Mouse (Mus musculus) spleen, postnatal 10 days (tissue): ENCODE results near the gene Scd2.
"Not testable (repeated sequence)": the region's sequence is repeated elsewhere in the genome, so short reads cannot be mapped to it uniquely, and the experiment has no call there.

Source experiments
- DNase-seq, 2 experiments: peaks; one replicate each; pipeline ENCODE4 v3.0.0; 2021 to 2022; ENCODE audit warnings: low spot score in 2 of 2

The Scd2 gene

DNA sequence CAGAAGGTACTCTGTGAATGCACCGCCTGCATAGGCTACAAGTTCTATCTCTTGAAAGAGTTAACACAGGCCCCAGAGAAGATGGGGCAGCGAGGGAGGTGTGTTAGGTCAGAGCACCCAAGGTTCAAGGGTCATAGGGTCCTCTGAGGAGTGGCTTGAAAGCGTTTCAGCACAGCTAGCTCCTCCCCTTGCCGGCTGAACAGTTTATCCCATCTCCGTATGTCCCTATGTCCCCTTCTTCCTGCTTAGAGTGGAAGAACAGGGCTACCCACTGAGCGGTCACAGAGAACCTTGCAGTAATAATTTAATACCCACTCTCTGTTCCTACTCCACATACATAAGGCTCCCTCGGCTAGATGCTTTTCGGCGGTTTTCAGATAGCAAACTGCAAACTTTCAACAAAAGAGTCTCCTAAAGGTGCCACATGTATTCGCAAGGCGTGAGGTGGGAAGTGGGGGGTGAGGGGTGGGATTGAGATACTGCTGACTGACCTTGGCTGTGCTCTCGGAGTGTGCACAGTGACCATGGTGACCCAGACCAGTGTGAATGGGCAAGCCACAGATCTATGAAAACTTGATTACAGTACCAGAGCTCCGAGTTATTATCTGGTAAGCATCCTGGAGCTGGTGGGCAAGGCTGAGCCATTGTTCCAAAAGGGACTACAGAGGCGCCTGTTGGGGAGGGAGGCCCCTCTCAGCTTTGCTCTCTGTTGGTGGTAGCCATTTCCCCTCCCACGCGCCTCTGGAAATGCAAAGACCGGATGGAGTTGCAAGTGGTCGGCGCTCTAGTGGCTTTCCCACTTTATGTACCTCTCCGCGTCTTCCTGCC, at the start of gene Scd2:
TSS of gene Scd2 (plus strand) at position 734 of the 828 bp plus-strand sequence.
- no peak for DNase-seq

DNA sequence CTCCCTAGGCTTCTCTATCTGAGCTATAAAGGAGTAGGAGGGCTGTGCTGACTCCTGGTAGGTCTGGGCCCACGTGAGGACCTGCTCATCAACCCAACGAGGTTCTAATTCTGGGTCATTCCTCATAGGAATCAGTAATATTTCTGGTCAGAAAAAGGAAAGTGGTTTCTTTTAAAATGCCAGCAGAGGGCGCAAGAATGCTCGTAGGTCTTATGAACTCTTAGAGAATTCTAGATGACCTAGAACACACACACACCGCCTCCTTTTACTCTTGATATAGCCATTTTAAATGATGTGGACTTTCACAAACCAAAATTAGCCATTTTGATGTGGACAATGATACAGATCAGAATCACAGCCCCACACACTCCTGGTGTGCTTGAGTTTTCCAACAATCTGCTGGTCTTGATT, 47.7 kb upstream of the Scd2 start:
- peak in 1 of 2 experiments; percentile 55 for DNase-seq

DNA sequence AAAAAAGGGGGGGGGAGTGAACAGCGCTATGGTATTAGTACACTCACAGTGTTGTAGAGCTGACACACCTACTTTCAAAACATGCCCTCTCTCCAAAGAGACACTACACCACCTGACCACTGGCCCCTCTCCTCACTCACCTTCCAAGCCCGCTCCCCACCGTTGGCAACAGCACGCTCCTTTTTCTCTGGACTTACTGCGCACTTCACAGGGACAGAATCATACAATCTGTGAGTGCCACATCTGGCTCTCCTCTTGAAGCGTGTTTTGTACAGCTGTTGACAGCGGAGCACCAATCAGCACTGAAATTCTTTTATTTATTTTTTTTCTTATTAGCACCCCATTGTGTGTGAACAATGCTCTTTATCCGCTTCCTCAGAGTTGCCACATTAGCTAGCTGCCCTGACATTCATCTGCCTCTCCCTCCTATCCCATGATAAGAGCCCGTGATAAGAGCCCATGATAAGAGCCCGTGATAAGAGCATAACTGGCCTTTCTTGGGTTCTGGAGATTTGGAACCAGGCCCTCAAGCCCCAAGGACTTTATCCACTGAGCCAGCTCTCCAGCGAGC, 47.0 kb upstream of the Scd2 start:
- no peak for DNase-seq

- peak; percentile 24 to 33 for DNase-seq
Observed at GRCm38 (mm10) chr19:44247281-44248080, 46.0 kb upstream of the Scd2 start.

GRCm38 (mm10) chr19:44248081-44248853, 45.2 kb upstream of the Scd2 start:
- peak; percentile 72 to 96 for DNase-seq

GRCm38 (mm10) chr19:44248854-44249351, 44.6 kb upstream of the Scd2 start:
- DNase-seq: peak in 1 of 2 experiments; percentile 13

DNA sequence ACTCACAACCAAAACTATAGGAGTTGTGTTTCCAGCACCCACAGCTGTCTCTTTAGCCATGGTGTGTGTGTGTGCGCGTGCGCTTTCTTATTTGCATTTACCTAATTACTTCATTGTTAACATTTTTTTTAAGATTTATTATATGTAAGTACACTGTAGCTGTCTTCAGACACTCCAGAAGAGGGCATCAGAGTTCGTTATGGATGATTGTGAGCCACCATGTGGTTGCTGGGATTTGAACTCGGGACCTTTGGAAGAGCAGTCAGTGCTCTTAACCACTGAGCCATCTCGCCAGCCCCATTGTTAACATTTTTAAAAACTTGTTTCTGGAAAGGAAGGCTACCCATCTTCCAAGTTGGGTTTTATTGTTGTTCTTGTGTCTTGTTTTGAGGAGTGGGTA, 42.3 kb upstream of the Scd2 start:
- not testable (repeated sequence) for DNase-seq

- peak in 1 of 2 experiments; percentile 14 for DNase-seq
Observed at GRCm38 (mm10) chr19:44251936-44252558, 41.4 kb upstream of the Scd2 start.

DNA sequence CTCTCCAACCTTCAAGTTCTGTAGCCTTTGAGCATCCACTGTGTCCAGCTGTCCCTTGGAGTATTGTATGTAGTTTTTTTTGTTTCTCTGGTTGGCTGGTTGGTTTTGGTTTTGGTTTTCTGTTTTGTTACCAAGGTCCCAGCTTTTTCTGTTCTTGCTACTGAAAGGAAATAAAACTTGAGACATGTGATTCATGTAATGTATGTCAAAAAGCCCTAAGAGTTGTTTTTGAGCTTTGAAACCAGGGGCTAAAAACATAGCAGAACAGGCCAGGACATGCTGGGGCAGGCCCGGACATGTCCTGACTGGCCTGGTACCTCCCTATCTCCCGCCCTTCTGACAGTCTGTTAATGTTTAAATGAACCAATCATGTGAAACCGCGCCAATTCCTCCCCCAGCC, 39.4 kb upstream of the Scd2 start:
- DNase-seq: not testable (repeated sequence)

DNA sequence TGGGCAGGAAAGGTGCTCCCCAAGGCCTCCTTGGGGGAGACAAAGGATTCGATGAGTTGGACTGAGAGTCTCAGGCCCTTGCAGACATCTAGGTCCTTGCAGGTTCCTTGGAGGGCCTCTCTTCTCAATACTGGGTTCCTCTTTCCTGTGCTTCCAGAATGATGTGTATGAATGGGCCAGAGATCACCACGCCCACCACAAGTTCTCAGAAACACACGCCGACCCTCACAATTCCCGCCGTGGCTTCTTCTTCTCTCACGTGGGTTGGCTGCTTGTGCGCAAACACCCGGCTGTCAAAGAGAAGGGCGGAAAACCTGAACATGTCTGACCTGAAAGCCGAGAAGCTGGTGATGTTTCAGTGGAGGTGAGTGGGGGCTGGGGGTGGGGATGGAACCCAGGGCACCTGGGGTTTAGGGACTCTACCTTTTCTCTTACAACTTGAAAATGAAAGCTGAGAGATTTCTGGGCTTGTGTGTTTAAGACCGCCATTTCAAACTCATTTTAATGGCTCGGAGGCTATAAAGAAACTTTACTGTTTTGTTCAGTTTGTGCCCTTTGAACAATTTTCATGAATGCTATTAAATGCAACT, 36.0 kb upstream of the Scd2 start:
- DNase-seq: no peak

- DNase-seq: no peak
Observed at GRCm38 (mm10) chr19:44259484-44259883, 34.0 kb upstream of the Scd2 start.

DNA sequence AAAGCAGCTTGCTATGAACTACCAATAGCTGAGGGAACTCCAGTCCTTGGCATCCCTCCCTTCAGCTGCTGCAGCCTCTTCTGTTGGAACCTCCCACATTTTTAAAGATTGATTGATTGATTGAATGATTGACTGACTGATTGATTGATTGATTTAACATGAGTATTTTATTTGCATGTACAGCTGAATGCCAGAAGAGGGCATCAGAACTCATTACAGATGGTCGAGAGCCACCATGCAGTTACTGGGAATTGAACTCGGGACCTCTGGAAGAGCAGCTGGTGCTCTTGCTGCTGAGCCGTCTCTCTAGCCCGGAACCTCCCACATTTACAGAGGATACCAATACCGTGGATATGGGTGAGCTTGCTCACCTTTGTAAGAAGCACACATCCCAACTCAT, 33.0 kb upstream of the Scd2 start:
- DNase-seq: no peak

- no peak for DNase-seq
Observed at GRCm38 (mm10) chr19:44261774-44262173, 31.7 kb upstream of the Scd2 start.

DNA sequence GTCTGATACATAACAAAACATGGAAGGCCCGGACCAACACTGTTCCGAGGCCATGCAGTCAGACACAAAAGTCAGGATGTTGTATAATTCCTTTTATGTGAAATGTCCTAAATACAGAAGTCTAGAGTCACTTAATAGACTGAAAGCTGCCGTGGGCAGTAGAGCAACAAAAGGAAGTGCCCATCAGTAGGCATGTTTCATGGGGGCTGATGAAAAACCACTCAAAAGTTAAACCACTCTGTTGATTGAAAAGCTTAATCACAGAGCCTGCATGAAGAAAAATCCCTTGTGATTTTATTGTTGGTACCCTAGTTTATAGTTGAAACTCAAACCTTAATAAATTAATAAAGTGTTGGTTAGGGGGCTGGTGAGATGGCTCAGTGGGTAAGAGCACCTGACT, 29.9 kb upstream of the Scd2 start:
- DNase-seq: no peak

DNA sequence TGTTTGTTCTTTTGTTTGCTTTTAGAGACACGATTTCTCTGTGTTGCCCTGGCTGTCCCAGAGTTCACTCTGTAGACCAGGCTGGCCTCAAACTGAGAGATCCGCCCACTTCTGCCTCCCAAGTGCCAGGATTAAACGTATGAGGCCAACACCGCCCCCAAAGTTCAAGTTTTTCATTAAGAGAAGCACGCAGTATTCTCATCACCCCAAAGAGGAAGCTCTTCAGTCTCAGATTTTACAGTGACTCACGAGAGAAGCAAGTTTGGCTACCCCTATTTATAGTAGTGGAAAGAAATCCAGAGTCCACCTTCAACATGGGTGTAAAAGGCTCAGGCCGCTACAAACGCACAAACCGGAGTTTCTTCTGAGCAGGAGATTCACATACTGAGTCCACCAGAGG, 29.2 kb upstream of the Scd2 start:
- no peak for DNase-seq

- DNase-seq: no peak
Observed at GRCm38 (mm10) chr19:44265300-44265699, 28.2 kb upstream of the Scd2 start.

DNA sequence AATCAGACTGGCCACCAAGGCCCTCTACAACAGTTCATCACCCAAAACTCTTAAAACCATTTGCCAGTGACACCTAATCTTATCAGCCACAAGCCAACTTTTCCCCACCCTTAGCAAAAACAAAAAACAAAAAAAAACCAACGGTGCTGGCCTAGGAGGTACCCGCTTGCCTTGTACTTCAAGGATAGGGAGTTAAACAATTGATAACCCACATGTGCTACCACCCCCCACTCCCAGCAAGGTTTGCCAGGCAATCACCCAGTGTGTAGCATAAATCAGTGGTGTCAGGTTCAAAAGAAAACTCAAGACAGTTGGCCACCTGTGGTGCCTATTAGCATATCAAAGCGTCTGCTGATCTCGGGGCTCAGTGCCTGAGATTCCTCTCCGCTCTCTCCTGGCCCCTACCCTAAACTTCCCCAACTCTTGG, 27.6 kb upstream of the Scd2 start:
- DNase-seq: no peak

DNA sequence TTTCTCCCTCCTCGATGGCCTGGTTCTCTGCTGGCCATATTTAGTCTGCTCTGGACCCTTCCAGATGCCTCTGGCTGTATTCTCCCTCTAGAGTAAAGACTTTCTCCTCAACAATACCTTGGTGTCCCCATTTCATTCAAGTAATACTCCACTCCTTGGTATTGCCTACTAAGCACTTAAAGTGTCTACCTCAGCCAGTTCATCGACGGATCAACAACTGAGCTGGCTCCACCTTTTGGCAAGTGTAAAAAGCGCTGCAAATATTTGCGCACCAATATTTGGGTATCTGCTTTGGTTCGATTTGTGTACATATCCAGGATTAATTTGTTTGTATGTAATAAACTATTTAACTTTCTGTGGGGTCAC, 27.0 kb upstream of the Scd2 start:
- DNase-seq: no peak

DNA sequence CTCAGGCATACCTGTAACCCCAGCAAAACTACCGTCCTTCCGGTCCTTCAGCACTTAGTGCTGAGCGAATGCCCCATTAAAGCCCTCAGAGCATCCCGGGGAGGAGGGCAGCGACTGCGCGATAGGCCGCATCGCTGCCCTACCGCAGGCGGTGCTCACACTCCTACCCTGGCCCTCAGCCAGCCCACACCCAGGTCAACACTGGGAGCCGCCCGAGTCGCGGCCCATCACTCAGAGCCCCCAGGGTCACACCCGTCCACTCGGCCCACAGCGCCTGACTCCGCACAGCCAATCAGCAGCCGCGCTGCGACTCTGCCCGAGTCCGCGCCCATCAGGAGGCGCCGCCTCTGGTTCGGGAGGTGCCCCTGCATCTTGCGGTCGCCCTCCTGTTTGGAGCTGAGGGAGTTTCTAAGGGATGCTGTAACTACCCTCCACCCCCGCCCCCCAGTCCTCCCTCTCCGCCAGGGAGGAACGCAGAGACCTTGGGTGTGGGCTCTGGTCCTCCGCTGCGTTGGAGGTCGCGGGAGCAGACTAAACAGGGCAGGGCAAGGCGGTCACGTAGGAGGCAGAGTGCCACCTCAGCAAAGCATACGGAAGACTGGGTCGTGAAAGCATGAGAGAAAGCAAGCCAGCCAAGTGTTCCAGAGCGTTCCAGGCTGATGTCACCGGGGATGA, 26.5 kb upstream of the Scd2 start:
- DNase-seq: peak; percentile 67 to 80

DNA sequence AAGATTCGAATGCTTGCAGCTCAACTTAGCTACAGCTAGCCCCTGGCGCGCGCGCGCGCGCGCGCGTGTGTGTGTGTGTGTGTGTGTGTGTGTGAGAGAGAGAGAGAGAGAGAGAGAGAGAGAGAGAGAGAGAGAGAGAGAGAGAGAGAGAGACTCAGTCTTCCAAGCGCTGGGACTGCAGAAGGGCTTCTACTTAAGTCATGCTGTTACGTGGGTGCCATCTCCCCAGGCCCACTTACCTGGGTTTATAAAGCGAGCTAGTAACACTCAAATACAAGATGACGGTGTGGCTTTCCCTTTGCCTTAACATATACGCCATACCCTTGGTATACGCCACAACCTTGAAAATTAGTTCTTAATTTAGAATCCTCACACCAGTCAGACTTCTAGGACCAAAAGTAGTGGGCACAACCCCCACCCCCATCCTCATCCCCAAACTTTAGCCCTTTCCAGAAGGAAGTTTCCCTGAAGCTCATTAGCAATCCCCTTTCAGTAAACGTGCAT, 25.9 kb upstream of the Scd2 start:
- DNase-seq: peak in 1 of 2 experiments; percentile 13
